Mouse (Mus musculus): ENCODE results near the gene Srd5a1. TPM values are rescaled to one million over a fixed set of nuclear protein-coding genes. Genes with fewer than 3 reads are reported as not detected.
"Not testable (repeated sequence)": the region's sequence is repeated elsewhere in the genome, so short reads cannot be mapped to it uniquely, and the experiment has no call there.

Srd5a1 gene
- total RNA-seq, 2 experiments from 2014 or later: 2.4 to 2.5 TPM

- no peak for DNase-seq
- intact Hi-C loops (cut with DNase I): no loop called here
Observed at GRCm38 (mm10) chr13:69582411-69582810, 28.8 kb downstream of the Srd5a1 start.

- intact Hi-C loops (cut with DNase I): no loop called here
- DNase-seq: no peak
Observed at GRCm38 (mm10) chr13:69577181-69577834, 33.9 kb downstream of the Srd5a1 start.

- peak in 1 of 2 experiments; percentile 20 for DNase-seq
- intact Hi-C loops (cut with DNase I): no loop called here
Observed at GRCm38 (mm10) chr13:69576676-69577075, 34.6 kb downstream of the Srd5a1 start.

DNA sequence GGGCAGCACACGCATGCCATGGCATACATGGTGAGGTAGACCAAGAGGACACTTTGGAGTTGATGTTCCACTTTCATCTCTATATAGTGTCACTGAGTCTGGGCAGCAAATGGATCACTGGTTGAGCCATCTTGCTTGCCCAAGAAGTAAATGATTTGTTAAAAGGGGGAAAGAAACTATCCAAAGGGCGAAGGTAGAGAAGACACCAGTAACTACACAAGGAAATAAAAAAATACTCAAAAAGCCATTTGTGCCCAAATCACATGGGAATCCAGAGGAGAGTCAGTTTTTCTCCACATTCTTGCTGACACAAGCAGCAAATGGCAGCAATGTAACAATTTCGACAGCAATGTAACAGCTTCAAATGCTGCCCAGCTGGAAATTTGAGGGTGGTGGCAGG is 38.6 kb downstream of the Srd5a1 start:
- intact Hi-C loops (cut with DNase I): no loop called here
- DNase-seq: no peak

- intact Hi-C loops (cut with DNase I): no loop called here
- DNase-seq: peak; percentile 21 to 23
Observed at GRCm38 (mm10) chr13:69569201-69569600, 42.0 kb downstream of the Srd5a1 start.

DNA sequence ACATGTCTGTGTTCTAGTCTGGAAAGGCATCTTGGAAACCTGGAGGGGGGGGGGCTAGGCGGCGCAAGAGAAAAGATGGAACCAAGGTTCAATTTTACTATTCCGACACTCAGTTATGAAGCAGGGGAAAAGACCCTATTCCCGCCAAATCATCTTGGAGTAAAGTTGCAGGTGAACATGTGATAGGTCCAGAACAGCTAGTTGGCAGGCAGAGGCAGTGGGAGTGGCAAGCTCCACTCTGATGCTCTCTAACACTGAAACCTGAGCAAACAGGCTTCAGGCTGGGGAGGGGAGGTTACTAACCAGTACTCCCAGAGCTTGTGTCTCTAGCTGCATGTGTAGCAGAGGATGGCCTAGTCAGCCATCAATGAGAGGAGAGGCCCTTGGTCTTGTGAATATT is 45.8 kb downstream of the Srd5a1 start:
- intact Hi-C loops (cut with DNase I): not testable (repeated sequence)

DNA sequence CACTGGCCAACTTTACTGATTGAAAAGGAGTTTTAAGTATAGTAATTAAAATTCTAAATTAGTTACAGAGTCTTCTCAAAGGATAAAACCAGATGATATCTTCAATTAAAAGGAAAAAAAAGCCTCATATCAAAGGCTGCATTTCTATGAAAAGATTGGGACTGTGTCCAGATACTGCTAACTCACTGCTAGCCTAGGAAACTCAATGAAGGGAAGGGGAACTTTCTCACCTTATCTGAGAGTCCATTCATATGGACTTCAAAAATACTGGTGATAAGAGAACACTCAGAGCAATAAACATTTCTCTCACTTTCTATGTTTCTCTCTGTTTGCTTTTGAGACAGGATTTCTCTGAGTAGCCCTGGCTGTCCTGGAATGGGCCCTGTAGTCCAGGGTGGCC is 46.7 kb downstream of the Srd5a1 start:
- intact Hi-C loops (cut with DNase I): no loop called here
- no peak for DNase-seq

More for the DNA sequence above, 45.8 kb downstream of the Srd5a1 start:
- not testable (repeated sequence) for DNase-seq

DNA sequence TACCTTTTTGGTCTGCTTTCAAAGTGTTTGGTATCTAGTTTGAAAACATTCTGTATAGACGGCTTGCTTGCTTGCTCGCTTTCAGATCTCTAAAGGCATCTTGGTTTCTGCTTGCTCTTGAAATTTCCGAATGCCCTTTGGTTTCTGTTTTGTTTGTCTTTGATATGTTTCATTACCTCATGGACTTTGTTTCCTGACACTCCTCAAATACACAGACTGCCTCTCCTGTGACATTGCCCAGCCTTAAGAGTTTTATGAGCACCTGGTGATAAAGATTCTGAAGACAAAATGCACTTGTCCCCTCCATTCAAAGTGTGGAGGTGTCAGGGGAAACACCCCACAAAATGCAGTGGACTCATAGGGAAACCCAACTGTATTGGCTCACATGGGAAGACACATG is 47.3 kb downstream of the Srd5a1 start:
- intact Hi-C loops (cut with DNase I): no loop called here
- DNase-seq: no peak

GRCm38 (mm10) chr13:69562654-69563574 is 48.3 kb downstream of the Srd5a1 start:
- peak; percentile 75 to 80 for DNase-seq
- intact Hi-C loops (cut with DNase I): no loop called here

DNA sequence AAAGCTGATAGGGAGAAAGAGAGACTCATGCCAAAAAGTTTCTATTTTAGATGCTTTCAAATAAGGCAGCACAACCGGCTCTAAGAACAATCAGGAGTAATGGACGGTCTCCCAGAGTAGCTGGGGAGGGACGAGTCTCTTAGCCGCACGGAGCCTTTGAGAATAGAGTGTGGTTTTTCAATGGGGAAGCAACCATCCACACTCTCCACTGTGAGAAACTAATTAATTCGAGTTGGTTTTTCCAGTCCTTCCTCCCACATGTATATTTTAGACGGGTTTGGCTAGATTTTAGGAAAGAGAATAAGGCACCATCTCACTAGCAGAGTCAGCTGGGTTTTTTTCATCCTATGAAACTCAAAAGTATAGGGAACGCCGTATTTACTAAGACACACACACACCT is 49.2 kb downstream of the Srd5a1 start:
- DNase-seq: no peak
- intact Hi-C loops (cut with DNase I): no loop called here

DNA sequence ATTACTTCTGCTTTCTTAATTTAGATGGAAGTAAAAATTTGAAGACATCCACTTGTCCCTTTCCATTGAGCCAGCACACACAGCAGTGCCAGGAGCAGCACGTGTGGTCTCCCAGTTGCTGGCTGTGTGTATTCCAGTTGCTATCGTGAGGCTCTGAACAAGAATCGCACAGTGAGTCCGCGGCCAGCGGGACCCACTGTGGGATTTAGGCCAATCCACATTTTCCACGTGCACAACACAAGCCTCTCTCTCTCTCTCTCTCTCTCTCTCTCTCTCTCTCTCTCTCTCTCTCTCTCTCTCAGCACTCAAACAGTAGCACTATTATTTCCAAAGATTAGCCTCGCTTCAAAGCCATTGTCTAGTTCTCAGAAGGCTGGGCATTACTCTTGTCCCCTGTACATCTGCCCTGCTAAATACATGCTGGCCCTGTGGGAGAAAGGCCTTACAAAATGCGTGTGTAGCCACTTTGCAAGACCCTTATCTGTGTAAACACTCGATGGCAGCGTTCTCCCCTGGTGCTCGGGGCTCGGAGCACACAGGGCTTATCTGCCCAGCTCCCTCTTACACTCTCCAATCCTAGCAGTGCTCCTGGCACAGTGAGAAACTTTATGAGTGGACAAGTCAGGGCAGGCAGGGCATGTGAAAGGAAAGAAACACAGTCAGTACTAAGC is 51.8 kb downstream of the Srd5a1 start:
- no peak for DNase-seq
- intact Hi-C loops (cut with DNase I): no loop called here

DNA sequence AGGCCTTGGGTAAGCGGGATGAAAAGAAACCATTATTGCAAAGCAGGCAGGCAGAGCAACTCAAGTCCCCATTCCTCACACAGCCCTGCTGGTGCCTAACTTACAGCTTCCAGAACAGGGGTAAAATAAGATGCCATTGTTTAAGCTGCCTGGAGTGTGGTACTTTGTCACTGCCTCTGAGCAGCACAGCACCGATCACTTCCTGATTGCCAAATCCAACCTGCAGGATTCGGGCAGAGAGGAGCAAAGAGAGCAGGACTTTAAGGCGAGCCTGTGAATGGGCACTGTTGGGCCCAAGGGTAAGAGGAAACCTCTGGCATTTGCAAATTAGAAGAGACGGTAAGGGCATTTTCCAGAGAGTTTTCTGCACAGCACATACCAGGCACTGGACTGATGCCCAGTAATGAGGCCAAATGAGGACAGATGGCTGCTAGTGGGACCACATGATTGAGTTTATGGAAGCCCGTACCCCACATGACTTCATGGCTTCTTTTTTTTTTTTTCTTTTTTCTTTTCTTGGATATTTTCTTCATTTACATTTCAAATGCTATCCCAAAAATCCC is 53.1 kb downstream of the Srd5a1 start:
- intact Hi-C loops (cut with DNase I): no loop called here
- DNase-seq: peak; percentile 60 to 70

- intact Hi-C loops (cut with DNase I): no loop called here
- no peak for DNase-seq
Observed at GRCm38 (mm10) chr13:69556728-69557127, 54.5 kb downstream of the Srd5a1 start.

GRCm38 (mm10) chr13:69555957-69556482 is 55.2 kb downstream of the Srd5a1 start:
- DNase-seq: no peak
- intact Hi-C loops (cut with DNase I): no loop called here

GRCm38 (mm10) chr13:69555045-69555444 is 56.2 kb downstream of the Srd5a1 start:
- intact Hi-C loops (cut with DNase I): no loop called here

DNA sequence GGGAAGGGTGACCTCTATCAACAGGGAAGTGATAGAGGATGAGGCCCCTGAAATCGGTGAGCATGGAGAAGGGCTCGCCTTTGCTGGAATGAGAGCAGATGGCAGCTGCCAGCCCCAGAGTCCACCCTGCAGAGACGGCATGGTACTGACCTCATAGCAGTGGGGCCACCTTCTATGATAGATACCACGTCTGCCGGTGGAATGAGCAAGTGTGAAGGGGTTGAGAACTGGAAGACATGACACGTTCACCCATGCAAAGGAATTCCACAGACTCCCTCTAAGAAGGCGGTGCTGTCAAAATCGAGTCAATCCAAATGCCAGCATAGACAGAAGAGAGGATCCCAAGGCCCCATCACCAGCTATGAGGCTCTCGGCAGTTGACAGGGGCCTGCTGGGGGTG is 57.0 kb downstream of the Srd5a1 start:
- DNase-seq: no peak
- intact Hi-C loops (cut with DNase I): loop anchor here (5.0 kb wide), 1 partner anchor 58 kb away; the partner anchor contains the start of gene Srd5a1

More at GRCm38 (mm10) chr13:69555045-69555444, 56.2 kb downstream of the Srd5a1 start:
- DNase-seq: no peak

GRCm38 (mm10) chr13:69553024-69553423 is 58.2 kb downstream of the Srd5a1 start:
- DNase-seq: no peak
- intact Hi-C loops (cut with DNase I): loop anchor here (1.0 to 5.0 kb wide), 2 partner anchors 59 to 102 kb away; partner anchors contain the start of gene Srd5a1

DNA sequence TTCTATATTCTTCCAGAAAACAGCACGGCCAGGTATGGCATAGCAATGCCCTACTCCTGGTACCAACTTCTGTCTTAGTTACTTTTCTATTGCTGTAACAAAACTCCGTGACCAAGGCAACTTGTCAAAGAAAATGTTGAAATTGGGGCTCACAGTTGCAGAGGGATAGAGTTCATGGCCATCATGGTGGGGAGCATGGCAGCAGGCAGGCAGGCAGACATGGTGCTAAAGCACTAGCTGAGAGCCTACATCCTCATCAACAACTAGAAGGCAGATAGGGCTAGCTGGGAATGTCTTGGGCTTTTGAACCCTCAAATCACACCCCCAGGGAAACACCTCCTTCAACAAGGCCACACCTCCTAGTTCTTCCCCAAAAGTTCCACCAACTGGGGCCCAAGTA is 60.4 kb downstream of the Srd5a1 start:
- intact Hi-C loops (cut with DNase I): loop anchor here (5.0 kb wide), 1 partner anchor 61 kb away; the partner anchor contains the start of gene Srd5a1
- DNase-seq: no peak

GRCm38 (mm10) chr13:69549980-69550379 is 61.3 kb downstream of the Srd5a1 start:
- no peak for DNase-seq
- intact Hi-C loops (cut with DNase I): loop anchor here (5.0 kb wide), 2 partner anchors 43 to 62 kb away; partner anchors contain the start of gene Srd5a1

- intact Hi-C loops (cut with DNase I): loop anchor here (5.0 kb wide), 1 partner anchor 40 kb away; no protein-coding TSS in a partner anchor
- no peak for DNase-seq
Observed at GRCm38 (mm10) chr13:69547488-69548180, 63.6 kb downstream of the Srd5a1 start.

All from heart, postnatal 10 days (tissue).